Comparison of ENCODE assay signal across 25 mouse cellular contexts in genomic region chr15:77076523-77076922, GRCm38 (mm10). TPM values are rescaled to one million over a fixed set of nuclear protein-coding genes. Genes with fewer than 3 reads are reported as not detected.
A peak's percentile ranks its signal among the peaks of the same experiment; 100 is the strongest.
DNase-seq lines count a peak whose midpoint lies in the region; ATAC-seq and TF ChIP-seq lines count a peak whose summit lies in the region.
"Had no signal": no experiment of that assay in that cellular context is flagged by ENCODE, and none has a peak within 500 bp of the region (broad histone marks: within the 10 kb centered on the region; RNA-seq: fewer than 3 reads in every experiment).

No protein-coding gene starts in this region.

- H3K27ac ChIP-seq in embryonic facial prominence, embryonic 15.5 days (replicated peaks) = 0 out of 2 replicates have a peak overlapping the region, but pooled peaks have one; percentile 11
- H3K27ac ChIP-seq in embryonic facial prominence, embryonic 10.5 days (replicated peaks) = no peak overlapping the region
- peak overlapping the region; percentile 43; the same call in 1 of the 2 replicates for H3K27ac ChIP-seq in layer of hippocampus, adult 2 months
- H3K27ac ChIP-seq: embryonic facial prominence, embryonic 12.5 days; forebrain, embryonic 10.5 days; heart, adult 2 months; hindbrain, embryonic 13.5 days; intestine, embryonic 15.5 days; kidney, embryonic 15.5 days; liver, embryonic 12.5 days; midbrain, embryonic 13.5 days had no signal

- DNase-seq in embryonic facial prominence, embryonic 10.5 days (ENCODE audit: low spot score) = no peak
- no peak for DNase-seq in layer of hippocampus, adult 2 months (ENCODE audit: low spot score in 2 of 2)
- DNase-seq in layer of hippocampus, adult 18-20 months (ENCODE audit: low spot score in 2 of 2) = no peak
- DNase-seq in fibroblast of lung, adult 2 months (ENCODE audit: low read depth) = peak; percentile 37
- no peak for DNase-seq in thymus, postnatal 0 days (ENCODE audit: low spot score)
- no peak for DNase-seq in embryo, embryonic 10 days (ENCODE audit: low spot score)
- DNase-seq: cerebellum, adult 11-12 months; cerebellum, postnatal 25 days; lung, embryonic 14.5 days; thymus, adult 18-20 months had no signal

- H3K36me3 ChIP-seq in embryonic facial prominence, embryonic 15.5 days = peaks cover 35% of the 10 kb centered on the region
- peaks cover 61% of the 10 kb centered on the region for H3K36me3 ChIP-seq in embryonic facial prominence, embryonic 10.5 days (replicated peaks)
- H3K36me3 ChIP-seq in E14TG2a.4 (ENCODE audit: insufficient read depth, low read length) = peaks cover 56% of the 10 kb centered on the region
- H3K36me3 ChIP-seq: G1E had no signal

- H3K27me3 ChIP-seq in embryonic facial prominence, embryonic 15.5 days = no peaks in the 10 kb centered on the region
- H3K27me3 ChIP-seq in embryonic facial prominence, embryonic 10.5 days (replicated peaks; ENCODE audit: low read depth, poor library complexity, severe bottlenecking) = no peaks in the 10 kb centered on the region
- no peaks in the 10 kb centered on the region for H3K27me3 ChIP-seq in E14TG2a.4 (ENCODE audit: insufficient read depth, low read length)
- H3K27me3 ChIP-seq: embryonic facial prominence, embryonic 12.5 days; hindbrain, embryonic 13.5 days; intestine, embryonic 15.5 days; kidney, embryonic 15.5 days; liver, embryonic 12.5 days; midbrain, embryonic 13.5 days had no signal

- no peak for ATAC-seq in embryonic facial prominence, embryonic 15.5 days (ENCODE audit: insufficient number of reproducible peaks, low FRiP score, low TSS enrichment, low read depth)
- ATAC-seq: intestine, embryonic 15.5 days; liver, embryonic 12.5 days had no signal

- 82% methylated on average over 3 of the region's 3 CpGs for WGBS in embryonic facial prominence, embryonic 15.5 days
- WGBS in embryonic facial prominence, embryonic 10.5 days = 86% methylated on average over 3 of the region's 3 CpGs

- peaks cover 33% of the 10 kb centered on the region for H3K4me1 ChIP-seq in embryonic facial prominence, embryonic 15.5 days
- H3K4me1 ChIP-seq in embryonic facial prominence, embryonic 10.5 days = peaks cover 32% of the 10 kb centered on the region
- H3K4me1 ChIP-seq in E14TG2a.4 (replicated peaks; ENCODE audit: low read depth, low read length) = peaks cover 86% of the 10 kb centered on the region
- H3K4me1 ChIP-seq: liver, embryonic 12.5 days had no signal

- no peak for TF ChIP-seq CTCF in layer of hippocampus, adult 2 months (conservative IDR thresholded peaks at IDR 0.05)
- no peak for TF ChIP-seq CTCF in E14TG2a.4 (conservative IDR thresholded peaks at IDR 0.05; ENCODE audit: low read length)

- H3K4me3 ChIP-seq in embryonic facial prominence, embryonic 15.5 days (replicated peaks) = no peak overlapping the region
- H3K4me3 ChIP-seq in embryonic facial prominence, embryonic 10.5 days = no peak overlapping the region
- H3K4me3 ChIP-seq in layer of hippocampus, adult 2 months = no peak overlapping the region
- peak overlapping the region; percentile 78; the same call in 1 of the 2 replicates for H3K4me3 ChIP-seq in E14TG2a.4 (replicated peaks; ENCODE audit: low read length)
- H3K4me3 ChIP-seq: embryonic facial prominence, embryonic 12.5 days; forebrain, embryonic 10.5 days; heart, adult 2 months; hindbrain, embryonic 13.5 days; intestine, embryonic 15.5 days; kidney, embryonic 15.5 days; liver, embryonic 12.5 days; midbrain, embryonic 13.5 days had no signal

- no peak overlapping the region for H3K9ac ChIP-seq in embryonic facial prominence, embryonic 15.5 days
- H3K9ac ChIP-seq: embryonic facial prominence, embryonic 12.5 days; hindbrain, embryonic 13.5 days; intestine, embryonic 15.5 days; kidney, embryonic 15.5 days; liver, embryonic 12.5 days; lung, embryonic 14.5 days; midbrain, embryonic 13.5 days had no signal

- no peaks in the 10 kb centered on the region for H3K9me3 ChIP-seq in embryonic facial prominence, embryonic 15.5 days (replicated peaks)
- H3K9me3 ChIP-seq in embryonic facial prominence, embryonic 10.5 days = no peaks in the 10 kb centered on the region
- no peaks in the 10 kb centered on the region for H3K9me3 ChIP-seq in E14TG2a.4 (ENCODE audit: low read length)
- H3K9me3 ChIP-seq: embryonic facial prominence, embryonic 12.5 days; forebrain, embryonic 10.5 days; G1E; hindbrain, embryonic 13.5 days; intestine, embryonic 15.5 days; kidney, embryonic 15.5 days; liver, embryonic 12.5 days; midbrain, embryonic 13.5 days had no signal

- H3K4me2 ChIP-seq in embryonic facial prominence, embryonic 15.5 days (replicated peaks) = no peak overlapping the region
- H3K4me2 ChIP-seq: embryonic facial prominence, embryonic 12.5 days; hindbrain, embryonic 13.5 days; intestine, embryonic 15.5 days; kidney, embryonic 15.5 days; liver, embryonic 12.5 days; lung, embryonic 14.5 days; midbrain, embryonic 13.5 days had no signal

RNA-seq across cellular contexts. Expression of gene Mb, which starts 26.1 kb away (rescaled TPM):
- 5.8 and 6.9 TPM in 2 replicates for polyA plus RNA-seq in embryonic facial prominence, embryonic 15.5 days (2015; fragmentation: Nextera tagmentation; extraction: Ambion mirVana)
- 0.72 and 0.86 TPM in 2 replicates for polyA plus RNA-seq in embryonic facial prominence, embryonic 10.5 days (2016; fragmentation: Nextera tagmentation; extraction: Ambion mirVana)
- under 1 TPM in 1 of 2 experiments, not detected in 1; 0.49 TPM for total RNA-seq in layer of hippocampus, adult 2 months (2021)
- under 1 TPM; 0.42 to 0.46 TPM for total RNA-seq in layer of hippocampus, adult 18-20 months (2021)
- 0.73 and 0.99 TPM in 2 replicates for polyA plus RNA-seq in thymus, postnatal 0 days (2015; fragmentation: Nextera tagmentation; extraction: Ambion mirVana)
- total RNA-seq: G1E; left cerebral cortex, adult 18-20 months; neutrophil, adult 5-6 weeks had no signal
- polyA plus RNA-seq: G1E; midbrain, embryonic 13.5 days; small intestine, adult 2 months had no signal

RNA-seq across cellular contexts. Expression of gene Apol6, which starts 32.0 kb away (rescaled TPM):
- 0.26 and 0.33 TPM in 2 replicates for polyA plus RNA-seq in embryonic facial prominence, embryonic 15.5 days (2015; fragmentation: Nextera tagmentation; extraction: Ambion mirVana)
- polyA plus RNA-seq in embryonic facial prominence, embryonic 10.5 days (2016; fragmentation: Nextera tagmentation; extraction: Ambion mirVana) = 0.07 and 0.16 TPM in 2 replicates
- total RNA-seq in layer of hippocampus, adult 2 months (2021) = not detected
- total RNA-seq in layer of hippocampus, adult 18-20 months (2021) = not detected
- polyA plus RNA-seq in thymus, postnatal 0 days (2015; fragmentation: Nextera tagmentation; extraction: Ambion mirVana) = not detected in 2 replicates
- total RNA-seq: neutrophil, adult 5-6 weeks had no signal
- polyA plus RNA-seq: G1E; hindbrain, embryonic 13.5 days; limb, embryonic 11.5 days; midbrain, embryonic 13.5 days had no signal
